Mouse (Mus musculus): ENCODE results near the gene Wdr24. TPM values are rescaled to one million over a fixed set of nuclear protein-coding genes. Genes with fewer than 3 reads are reported as not detected.

Wdr24 gene
- polyA plus RNA-seq, 1 experiment = 18.0 TPM

DNA sequence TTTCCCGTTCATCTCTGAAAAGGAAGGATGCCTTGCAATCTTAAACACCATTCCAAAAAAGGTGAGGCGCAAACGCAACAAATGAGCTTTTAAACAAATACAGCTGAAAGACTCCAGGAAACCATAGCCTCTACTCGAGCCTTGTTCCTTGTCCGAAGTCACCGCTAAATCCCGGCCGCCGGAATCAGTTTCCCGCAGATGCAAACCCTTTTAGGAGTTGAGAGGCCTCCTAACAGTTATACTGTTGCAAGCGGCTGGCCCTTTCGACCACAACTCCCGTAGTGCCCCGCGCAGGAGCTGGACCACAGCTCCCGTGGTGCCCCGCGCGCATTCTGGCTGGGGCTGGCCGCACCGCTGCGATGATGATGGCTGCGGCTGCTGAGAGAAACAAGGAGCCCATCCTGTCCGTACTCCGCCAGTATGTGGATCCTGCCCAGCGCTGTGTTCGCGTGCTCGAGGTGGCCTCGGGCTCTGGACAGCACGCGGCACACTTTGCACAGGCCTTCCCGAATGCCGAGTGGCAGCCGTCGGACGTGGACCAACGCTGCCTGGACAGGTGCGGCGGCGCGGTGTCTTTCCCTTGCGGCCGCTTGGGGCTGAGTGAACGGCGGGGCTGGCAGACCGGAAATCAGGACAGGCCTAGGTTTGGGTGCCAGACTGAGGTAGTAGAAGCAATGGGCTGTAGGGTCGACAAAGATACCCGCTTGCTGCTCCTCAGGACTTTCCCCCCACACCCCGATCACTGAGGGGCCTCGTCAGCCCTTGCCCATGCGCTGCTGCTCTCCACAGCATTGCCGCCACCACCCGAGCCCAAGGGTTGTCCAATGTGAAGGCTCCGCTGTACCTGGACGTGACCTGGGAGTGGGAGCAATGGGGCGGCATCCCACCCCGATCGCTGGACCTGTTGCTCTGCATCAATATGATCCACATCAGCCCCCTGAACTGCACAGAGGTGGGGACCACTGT, 52.0 kb downstream of the Wdr24 start:
- peak overlapping the region; percentile 75 for H3K4me3 ChIP-seq
- no peaks in the 10 kb centered on the region for H3K36me3 ChIP-seq (ENCODE audit: control insufficient read depth, insufficient read depth)
- peak overlapping the region; percentile 96 for H3K4me2 ChIP-seq (ENCODE audit: low read depth)
- peaks cover 4% of the 10 kb centered on the region for H3K79me2 ChIP-seq (ENCODE audit: control insufficient read depth, insufficient read depth)
- peak; percentile 95 for TF ChIP-seq POLR2AphosphoS2 (IDR thresholded peaks at IDR 0.05; ENCODE audit: insufficient read length, low read depth)
- peak in 2 of 3 experiments; percentile 80 to 90 for TF ChIP-seq MYOD1 (IDR thresholded peaks at IDR 0.05; ENCODE audit: control insufficient read depth in 1 of 3, insufficient read length in 2 of 3, low read depth in 2 of 3)
- TF ChIP-seq TCF12 (IDR thresholded peaks at IDR 0.05; ENCODE audit: insufficient read depth, poor library complexity, severe bottlenecking) = no peak
- no peak for TF ChIP-seq E2F4 (IDR thresholded peaks at IDR 0.05; ENCODE audit: insufficient read depth)
- peak in 2 of 3 experiments; percentile 81 to 84 for TF ChIP-seq MYOG (IDR thresholded peaks at IDR 0.05; ENCODE audit: control insufficient read depth in 1 of 3, insufficient read depth in 1 of 3, insufficient read length in 2 of 3, low read depth in 2 of 3)
- peak; percentile 97 for TF ChIP-seq POLR2A (IDR thresholded peaks at IDR 0.05; ENCODE audit: insufficient read length, low read depth)
- TF ChIP-seq CEBPB (IDR thresholded peaks at IDR 0.05; ENCODE audit: insufficient read depth, poor library complexity, severe bottlenecking) = no peak
- TF ChIP-seq SRF (IDR thresholded peaks at IDR 0.05; ENCODE audit: control insufficient read depth, insufficient read length, low read depth) = peak; percentile 54
- H3ac ChIP-seq (ENCODE audit: control insufficient read depth, insufficient read length) = peak overlapping the region; percentile 60
- no peaks in the 10 kb centered on the region for H3K27me3 ChIP-seq (ENCODE audit: control insufficient read depth, insufficient read depth, insufficient read length)

DNA sequence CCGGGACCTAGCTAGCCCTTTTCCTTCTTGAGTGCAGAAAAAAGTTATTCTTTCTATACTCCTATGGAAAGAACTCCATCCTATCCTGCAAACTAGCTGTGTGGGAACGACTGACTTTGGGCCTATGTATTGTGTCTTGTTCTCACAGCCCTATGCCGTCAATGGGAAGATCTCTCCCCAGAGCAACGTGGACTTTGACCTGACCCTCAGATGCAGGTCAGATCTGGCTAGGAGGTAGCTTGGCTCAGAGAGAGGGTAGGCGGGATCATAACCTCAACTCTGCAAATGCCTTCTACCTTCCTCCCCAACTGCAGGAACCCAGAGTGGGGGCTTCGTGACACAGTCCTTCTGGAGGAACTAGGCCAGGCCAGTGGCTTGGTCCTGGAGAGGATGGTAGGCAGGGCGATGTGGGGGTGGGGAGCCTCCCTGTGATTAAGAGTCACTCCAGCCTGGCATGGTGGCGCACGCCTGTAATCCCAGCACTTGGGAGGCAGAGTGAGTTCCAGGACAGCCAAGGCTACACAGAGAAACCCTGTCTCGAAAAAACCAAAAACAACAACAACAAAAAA, 53.0 kb downstream of the Wdr24 start:
- peak overlapping the region; percentile 75 for H3K4me3 ChIP-seq
- no peaks in the 10 kb centered on the region for H3K27me3 ChIP-seq (ENCODE audit: control insufficient read depth, insufficient read depth, insufficient read length)
- peak overlapping the region; percentile 60 for H3ac ChIP-seq (ENCODE audit: control insufficient read depth, insufficient read length)
- TF ChIP-seq MYOG (IDR thresholded peaks at IDR 0.05; ENCODE audit: control insufficient read depth in 1 of 3, insufficient read depth in 1 of 3, insufficient read length in 2 of 3, low read depth in 2 of 3) = no peak
- TF ChIP-seq POLR2AphosphoS2 (IDR thresholded peaks at IDR 0.05; ENCODE audit: insufficient read length, low read depth) = no peak
- no peak for TF ChIP-seq MYOD1 (IDR thresholded peaks at IDR 0.05; ENCODE audit: control insufficient read depth in 1 of 3, insufficient read length in 2 of 3, low read depth in 2 of 3)
- no peak for TF ChIP-seq E2F4 (IDR thresholded peaks at IDR 0.05; ENCODE audit: insufficient read depth)
- TF ChIP-seq TCF3 (IDR thresholded peaks at IDR 0.05; ENCODE audit: insufficient read length, low read depth) = no peak
- no peak for TF ChIP-seq TCF12 (IDR thresholded peaks at IDR 0.05; ENCODE audit: insufficient read depth, poor library complexity, severe bottlenecking)
- TF ChIP-seq SRF (IDR thresholded peaks at IDR 0.05; ENCODE audit: control insufficient read depth, insufficient read length, low read depth) = no peak
- TF ChIP-seq USF1 (IDR thresholded peaks at IDR 0.05; ENCODE audit: low read depth) = no peak
- TF ChIP-seq CEBPB (IDR thresholded peaks at IDR 0.05; ENCODE audit: insufficient read depth, poor library complexity, severe bottlenecking) = no peak
- peak overlapping the region; percentile 96 for H3K4me2 ChIP-seq (ENCODE audit: low read depth)
- H3K79me2 ChIP-seq (ENCODE audit: control insufficient read depth, insufficient read depth) = peaks cover 4% of the 10 kb centered on the region
- H3K36me3 ChIP-seq (ENCODE audit: control insufficient read depth, insufficient read depth) = no peaks in the 10 kb centered on the region

DNA sequence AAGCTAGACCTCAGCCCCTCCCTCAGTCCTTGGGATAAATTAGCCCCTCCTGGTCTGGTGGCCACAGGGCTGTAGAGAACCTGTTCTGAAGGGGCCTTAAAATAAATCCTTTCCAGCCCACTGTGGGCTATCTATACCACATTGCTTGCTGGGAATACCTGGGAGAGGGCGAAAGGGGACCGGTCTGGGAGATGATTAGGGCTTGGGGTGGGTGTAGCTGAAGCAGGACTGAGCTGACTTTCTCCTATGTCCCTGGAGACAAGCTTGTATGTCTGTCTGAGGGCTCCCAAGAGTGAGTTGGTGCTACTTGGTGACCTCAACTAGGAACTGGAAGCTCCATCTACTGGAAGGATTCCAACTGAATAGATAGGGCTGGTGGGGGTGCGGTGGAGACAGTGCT, 53.6 kb downstream of the Wdr24 start:
- no peak overlapping the region for H3K4me3 ChIP-seq
- H3ac ChIP-seq (ENCODE audit: control insufficient read depth, insufficient read length) = no peak overlapping the region
- no peak for TF ChIP-seq USF1 (IDR thresholded peaks at IDR 0.05; ENCODE audit: low read depth)
- TF ChIP-seq E2F4 (IDR thresholded peaks at IDR 0.05; ENCODE audit: insufficient read depth) = no peak
- no peak for TF ChIP-seq TCF3 (IDR thresholded peaks at IDR 0.05; ENCODE audit: insufficient read length, low read depth)
- TF ChIP-seq POLR2A (IDR thresholded peaks at IDR 0.05; ENCODE audit: insufficient read length, low read depth) = no peak
- no peak for TF ChIP-seq MYOG (IDR thresholded peaks at IDR 0.05; ENCODE audit: control insufficient read depth in 1 of 3, insufficient read depth in 1 of 3, insufficient read length in 2 of 3, low read depth in 2 of 3)
- H3K27me3 ChIP-seq (ENCODE audit: control insufficient read depth, insufficient read depth, insufficient read length) = no peaks in the 10 kb centered on the region
- H3K4me2 ChIP-seq (ENCODE audit: low read depth) = no peak overlapping the region
- no peaks in the 10 kb centered on the region for H3K36me3 ChIP-seq (ENCODE audit: control insufficient read depth, insufficient read depth)
- peaks cover 4% of the 10 kb centered on the region for H3K79me2 ChIP-seq (ENCODE audit: control insufficient read depth, insufficient read depth)

DNA sequence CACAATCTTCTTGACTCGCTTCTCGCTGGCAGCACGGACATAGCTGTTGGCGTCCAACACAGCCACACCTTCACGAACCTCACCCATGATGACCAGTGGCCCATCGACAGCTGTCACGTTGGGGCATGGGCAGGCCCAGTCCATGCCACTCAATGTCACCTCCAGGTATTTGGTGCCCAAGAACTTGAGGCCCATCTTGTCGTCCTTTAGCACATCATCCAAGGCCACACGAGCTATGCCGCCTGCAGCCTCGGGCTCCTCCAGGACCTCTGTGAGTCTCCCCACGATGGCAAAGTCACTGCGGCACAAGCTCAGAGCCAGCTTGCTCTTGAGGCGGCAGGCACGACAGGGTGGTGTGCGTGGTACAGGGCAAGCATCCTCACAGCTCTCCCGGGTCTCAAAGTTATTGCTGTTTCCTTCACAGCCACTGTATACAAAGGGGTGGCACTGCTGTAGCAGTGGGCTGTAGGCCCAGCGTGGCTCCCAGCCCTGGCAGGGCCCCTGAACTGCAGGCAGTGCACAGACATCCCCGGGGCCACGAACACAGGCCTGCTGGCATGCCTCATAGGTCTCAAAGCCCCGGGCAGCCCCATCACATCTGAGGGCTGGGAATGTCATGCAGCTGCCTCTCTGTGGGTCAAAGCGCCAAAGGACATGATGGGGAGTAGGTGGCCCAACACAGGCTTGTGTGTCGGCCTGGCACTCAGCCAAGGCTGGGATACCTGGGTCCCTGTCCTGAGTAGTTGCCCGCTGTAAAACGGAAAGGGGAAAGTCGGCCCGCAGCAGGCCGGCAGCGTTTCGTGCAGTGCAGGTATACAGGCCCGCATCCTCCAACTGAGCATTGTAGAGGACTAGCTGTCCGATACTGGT, 54.5 kb downstream of the Wdr24 start:
- Histone ChIP-seq H3ac (ENCODE audit: control insufficient read depth, insufficient read length) (no peak overlapping the region), H3K36me3 (ENCODE audit: control insufficient read depth, insufficient read depth) (no peaks in the 10 kb centered on the region), H3K27me3 (ENCODE audit: control insufficient read depth, insufficient read depth, insufficient read length) (no peaks in the 10 kb centered on the region), H3K4me2 (ENCODE audit: low read depth) (no peak overlapping the region), H3K79me2 (ENCODE audit: control insufficient read depth, insufficient read depth) (peaks cover 4% of the 10 kb centered on the region), H3K4me3 (no peak overlapping the region)
- TF ChIP-seq CEBPB (IDR thresholded peaks at IDR 0.05; ENCODE audit: insufficient read depth, poor library complexity, severe bottlenecking) (no peak), MAX (IDR thresholded peaks at IDR 0.05; ENCODE audit: low read depth) (no peak), TCF3 (IDR thresholded peaks at IDR 0.05; ENCODE audit: insufficient read length, low read depth) (no peak), POLR2AphosphoS2 (IDR thresholded peaks at IDR 0.05; ENCODE audit: insufficient read length, low read depth) (no peak), MYOD1 (IDR thresholded peaks at IDR 0.05; ENCODE audit: control insufficient read depth in 1 of 3, insufficient read length in 2 of 3, low read depth in 2 of 3) (no peak), MYOG (IDR thresholded peaks at IDR 0.05; ENCODE audit: control insufficient read depth in 1 of 3, insufficient read depth in 1 of 3, insufficient read length in 2 of 3, low read depth in 2 of 3) (no peak), USF1 (IDR thresholded peaks at IDR 0.05; ENCODE audit: low read depth) (no peak), TCF12 (IDR thresholded peaks at IDR 0.05; ENCODE audit: insufficient read depth, poor library complexity, severe bottlenecking) (no peak), SRF (IDR thresholded peaks at IDR 0.05; ENCODE audit: control insufficient read depth, insufficient read length, low read depth) (no peak), E2F4 (IDR thresholded peaks at IDR 0.05; ENCODE audit: insufficient read depth) (no peak), POLR2A (IDR thresholded peaks at IDR 0.05; ENCODE audit: insufficient read length, low read depth) (no peak), REST (IDR thresholded peaks at IDR 0.05; ENCODE audit: insufficient read depth, insufficient read length) (no peak)

Other genes starting within 250 kb of the Wdr24 start
- 36.3 TPM for gene Lmf1, start 244.5 kb upstream of the Wdr24 start, polyA plus RNA-seq (2012; fragmentation: generic; extraction: Trizol)
- 0.24 TPM for gene Gng13, start 106.5 kb upstream of the Wdr24 start, polyA plus RNA-seq (2012; fragmentation: generic; extraction: Trizol)
- gene Chtf18, start 96.2 kb upstream of the Wdr24 start, polyA plus RNA-seq (2012; fragmentation: generic; extraction: Trizol) = 7.2 TPM
- 13.0 TPM for gene Rpusd1, start 96.0 kb upstream of the Wdr24 start, polyA plus RNA-seq (2012; fragmentation: generic; extraction: Trizol)
- gene Mslnl, start 87.6 kb upstream of the Wdr24 start, polyA plus RNA-seq (2012; fragmentation: generic; extraction: Trizol) = not detected
- gene Msln, start 69.2 kb upstream of the Wdr24 start, polyA plus RNA-seq (2012; fragmentation: generic; extraction: Trizol) = 91.8 TPM
- gene Narfl, start 49.9 kb upstream of the Wdr24 start, polyA plus RNA-seq (2012; fragmentation: generic; extraction: Trizol) = 31.4 TPM
- 29.8 TPM for gene Haghl, start 38.0 kb upstream of the Wdr24 start, polyA plus RNA-seq (2012; fragmentation: generic; extraction: Trizol)
- 0.08 TPM for gene Ccdc78, start 37.0 kb upstream of the Wdr24 start, polyA plus RNA-seq (2012; fragmentation: generic; extraction: Trizol)
- gene Fam173a, start 30.7 kb upstream of the Wdr24 start, polyA plus RNA-seq (2012; fragmentation: generic; extraction: Trizol) = 61.0 TPM
- gene AC134908.4, start 28.0 kb upstream of the Wdr24 start, polyA plus RNA-seq (2012; fragmentation: generic; extraction: Trizol) = not detected
- gene Metrn, start 26.5 kb upstream of the Wdr24 start, polyA plus RNA-seq (2012; fragmentation: generic; extraction: Trizol) = 44.4 TPM
- 6.0 TPM for gene Fbxl16, start 14.5 kb upstream of the Wdr24 start, polyA plus RNA-seq (2012; fragmentation: generic; extraction: Trizol)
- 15.5 TPM for gene Jmjd8, start 5.2 kb downstream of the Wdr24 start, polyA plus RNA-seq (2012; fragmentation: generic; extraction: Trizol)
- gene Stub1, start 9.8 kb downstream of the Wdr24 start, polyA plus RNA-seq (2012; fragmentation: generic; extraction: Trizol) = 196 TPM
- gene Rhbdl1, start 13.7 kb downstream of the Wdr24 start, polyA plus RNA-seq (2012; fragmentation: generic; extraction: Trizol) = 0.67 TPM
- gene Gm20683, start 18.1 kb downstream of the Wdr24 start, polyA plus RNA-seq (2012; fragmentation: generic; extraction: Trizol) = 0.67 TPM
- gene Rhot2, start 21.2 kb downstream of the Wdr24 start, polyA plus RNA-seq (2012; fragmentation: generic; extraction: Trizol) = 48.3 TPM
- gene Wdr90, start 37.9 kb downstream of the Wdr24 start, polyA plus RNA-seq (2012; fragmentation: generic; extraction: Trizol) = 7.4 TPM
- gene Mcrip2, start 45.1 kb downstream of the Wdr24 start, polyA plus RNA-seq (2012; fragmentation: generic; extraction: Trizol) = 36.7 TPM
- gene Mettl26, start 51.4 kb downstream of the Wdr24 start, polyA plus RNA-seq (2012; fragmentation: generic; extraction: Trizol) = 23.6 TPM
- gene Wfikkn1, start 57.2 kb downstream of the Wdr24 start, polyA plus RNA-seq (2012; fragmentation: generic; extraction: Trizol) = 0.25 TPM
- gene Rab40c, start 96.1 kb downstream of the Wdr24 start, polyA plus RNA-seq (2012; fragmentation: generic; extraction: Trizol) = 18.3 TPM
- 46.3 TPM for gene Pigq, start 121.3 kb downstream of the Wdr24 start, polyA plus RNA-seq (2012; fragmentation: generic; extraction: Trizol)
- 0.17 TPM for gene Nhlrc4, start 121.3 kb downstream of the Wdr24 start, polyA plus RNA-seq (2012; fragmentation: generic; extraction: Trizol)
- 0.02 TPM for gene A930017K11Rik, start 128.9 kb downstream of the Wdr24 start, polyA plus RNA-seq (2012; fragmentation: generic; extraction: Trizol)
- gene Capn15, start 162.2 kb downstream of the Wdr24 start, polyA plus RNA-seq (2012; fragmentation: generic; extraction: Trizol) = 7.2 TPM
- gene Rab11fip3, start 245.9 kb downstream of the Wdr24 start, polyA plus RNA-seq (2012; fragmentation: generic; extraction: Trizol) = 19.7 TPM